Mouse (Mus musculus) CH12.LX (cell line): ENCODE data around the gene 2310030G06Rik. TPM values are rescaled to one million over a fixed set of nuclear protein-coding genes. Genes with fewer than 3 reads are reported as not detected.

ENCODE experiments used
- DNase-seq: peaks from one replicate; pipeline ENCODE4 v3.0.0-alpha.2; 2013; ENCODE audit errors: extremely low read depth
- H3K27ac ChIP-seq: 2 replicates; pipeline ENCODE4 v1.5.1; 2012; ENCODE audit warnings: low read depth, mild to moderate bottlenecking, control low read depth, moderate library complexity; ENCODE audit not compliant: insufficient read depth
- H3K27me3 ChIP-seq: replicated peaks from 2 replicates; pipeline ENCODE3; 2012; ENCODE audit warnings: inconsistent platforms
- H3K36me3 ChIP-seq, 2 experiments: replicated peaks in 1 of 2; 2 replicates each; pipeline versions ENCODE3 to v1.6.1; 2012; ENCODE audit warnings: inconsistent platforms in 1 of 2, low read length in 1 of 2, mild to moderate bottlenecking in 1 of 2, mixed read lengths in 1 of 2, moderate library complexity in 1 of 2; ENCODE audit not compliant: control insufficient read depth in 1 of 2, insufficient read depth in 1 of 2
- H3K4me1 ChIP-seq, 2 experiments: 2 replicates each; pipeline ENCODE4 v1.6.1; 2012; ENCODE audit warnings: inconsistent platforms in 1 of 2, moderate library complexity in 1 of 2; ENCODE audit not compliant: insufficient read depth in 2 of 2, control insufficient read depth in 1 of 2
- H3K4me2 ChIP-seq: 2 replicates; pipeline ENCODE4 v1.6.1; 2012; ENCODE audit warnings: low read depth, mild to moderate bottlenecking, control low read depth; ENCODE audit not compliant: poor library complexity, insufficient read depth, severe bottlenecking
- H3K4me3 ChIP-seq, 3 experiments: fragments of 150-350 bp in 1 of 3; sonication (generic) in 1 of 3; replicated peaks in 1 of 3; 2 replicates each; pipeline versions ENCODE3 to v1.5.1; 2011 to 2012; ENCODE audit warnings: low read depth in 2 of 3, low read length in 2 of 3, mild to moderate bottlenecking in 2 of 3, moderate library complexity in 2 of 3, control low read depth in 1 of 3, improper control_type of control experiment in 1 of 3, inconsistent platforms in 1 of 3, mixed read lengths in 1 of 3; ENCODE audit not compliant: poor library complexity in 1 of 3
- H3K79me2 ChIP-seq: replicated peaks from 2 replicates; pipeline ENCODE4 v1.6.1; 2012; ENCODE audit warnings: mild to moderate bottlenecking, moderate library complexity; ENCODE audit not compliant: control insufficient read depth, poor library complexity, insufficient read depth, severe bottlenecking; ENCODE audit errors: extremely low read depth
- H3K9ac ChIP-seq: 2 replicates; pipeline ENCODE4 v1.6.1; 2012; ENCODE audit warnings: low read depth, mild to moderate bottlenecking, control low read depth, moderate library complexity; ENCODE audit not compliant: insufficient read depth
- H3K9me3 ChIP-seq: replicated peaks from 2 replicates; pipeline ENCODE3; 2012; ENCODE audit warnings: low read length, inconsistent platforms, mixed read lengths
- BHLHE40 ChIP-seq: IDR thresholded peaks from 2 replicates; pipeline ENCODE4 v1.6.1; 2011; ENCODE audit warnings: mild to moderate bottlenecking, low read depth, low read length, improper control_type of control experiment
- CHD2 ChIP-seq: IDR thresholded peaks from 2 replicates; pipeline ENCODE4 v1.6.1; 2011; ENCODE audit warnings: low read length, improper control_type of control experiment
- ETS1 ChIP-seq: conservative IDR thresholded peaks from 2 replicates; pipeline ENCODE4 v1.6.1; 2012; ENCODE audit warnings: low read depth, mild to moderate bottlenecking, inconsistent platforms, low read length, improper control_type of control experiment, moderate library complexity
- JUN ChIP-seq: IDR thresholded peaks from 2 replicates; pipeline ENCODE4 v1.6.1; 2011; ENCODE audit warnings: low read depth, mild to moderate bottlenecking, low read length, improper control_type of control experiment, moderate library complexity; ENCODE audit not compliant: insufficient read depth
- JUND ChIP-seq: conservative IDR thresholded peaks from 2 replicates; pipeline ENCODE4 v1.6.1; 2011; ENCODE audit warnings: low read depth, low read length, improper control_type of control experiment
- KAT2A ChIP-seq: IDR thresholded peaks from 2 replicates; pipeline ENCODE4 v1.6.1; 2012; ENCODE audit warnings: low read length, improper control_type of control experiment, inconsistent platforms; ENCODE audit not compliant: insufficient replicate concordance
- SMC3 ChIP-seq: IDR thresholded peaks from 2 replicates; pipeline ENCODE4 v1.6.1; 2011; ENCODE audit warnings: low read depth, low read length, improper control_type of control experiment
- dilution Hi-C: fragments of 300-500 bp; cut with MboI; formaldehyde crosslinking; loops from 2 replicates; pipeline ENCODE4 v1.14.3; 2020; ENCODE audit warnings: low sequenced_read_pairs; ENCODE audit not compliant: extremely low pct_unique_long_range_greater_than_20kb, extremely low pct_ligation_motif_present
- in situ Hi-C: fragments of 300-500 bp; cut with MboI; formaldehyde crosslinking; loops from 3 replicates; pipeline ENCODE4 v1.14.3; 2019; ENCODE audit warnings: low sequenced_read_pairs, low pct_ligation_motif_present, low pct_unique_long_range_greater_than_20kb, mixed read lengths
- polyA plus RNA-seq: library from polyadenylated mRNA; unstranded; fragments of >175 nt; gene quantifications from 2 replicates; pipeline ENCODE4 v1.2.1, GENCODE M21; 2012; ENCODE audit warnings: low read depth; ENCODE audit not compliant: insufficient read length
- total RNA-seq, 2 experiments: library from RNA; depleted of rRNA; stranded (reverse); fragments of 300-350 nt in 1 of 2; fragments of >200 nt in 1 of 2; gene quantifications; 2 replicates each; pipeline ENCODE4 v1.2.3; 2012 to 2014

The 2310030G06Rik gene
- total and polyA plus RNA-seq, 3 experiments: not detected

DNA sequence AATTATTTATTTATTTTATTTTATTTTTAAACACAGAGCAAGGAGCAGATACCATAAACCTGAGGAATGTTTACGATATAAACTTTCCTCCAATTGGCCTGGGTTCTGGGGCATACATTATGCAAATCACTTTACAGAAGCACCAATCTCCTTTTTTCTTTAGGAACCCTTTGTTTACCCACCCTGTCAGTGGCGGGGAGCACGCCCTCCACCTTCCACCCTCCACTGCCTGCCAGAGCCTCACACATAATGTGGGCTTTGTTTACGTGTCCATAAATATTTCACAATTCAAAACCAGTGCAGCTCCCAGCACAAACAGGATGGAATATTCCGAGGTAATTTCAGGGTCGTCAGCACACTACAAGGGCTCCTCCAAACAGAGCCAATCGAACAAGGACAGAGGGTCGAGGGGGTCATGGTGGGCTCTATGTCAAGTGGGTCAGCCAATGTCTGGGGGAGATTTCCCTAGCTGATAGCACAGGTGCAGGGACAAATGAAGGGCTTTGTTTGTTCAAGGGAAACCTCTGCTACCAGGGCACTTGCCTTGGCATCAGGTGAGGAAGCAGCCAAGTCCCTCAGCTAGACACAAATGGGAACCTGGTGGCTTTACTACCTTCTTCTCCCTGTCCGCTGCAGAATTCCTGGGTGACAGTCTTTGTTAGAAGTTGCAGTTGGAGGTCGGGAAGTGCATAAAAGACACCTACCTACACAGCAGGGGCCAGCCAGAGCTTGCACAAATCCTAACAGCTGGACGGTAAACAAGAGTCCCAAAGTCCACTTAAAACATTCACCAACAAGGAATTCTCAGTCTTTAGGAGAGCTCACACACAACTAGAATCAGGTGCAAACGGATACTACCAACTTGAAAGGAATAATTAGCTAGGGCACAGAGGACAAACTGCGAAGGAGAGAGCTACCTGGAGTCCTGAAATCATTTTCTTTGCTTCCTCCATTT, 53.4 kb downstream of the 2310030G06Rik start:
- in situ Hi-C loops: no loop called here
- H3K27me3 ChIP-seq: peaks cover 17% of the 10 kb centered on the region
- H3K36me3 ChIP-seq: no peaks in the 10 kb centered on the region
- H3K79me2 ChIP-seq: no peaks in the 10 kb centered on the region
- H3K4me3 ChIP-seq: no peak overlapping the region
- peak overlapping the region; percentile 52; the same call in 1 of the 2 replicates for H3K4me2 ChIP-seq
- no peak for DNase-seq
- no peak for TF ChIP-seq ETS1
- TF ChIP-seq SMC3: no peak
- no peak for TF ChIP-seq JUN
- no peak for TF ChIP-seq KAT2A
- TF ChIP-seq BHLHE40: no peak
- no peak for TF ChIP-seq CHD2
- no peak for TF ChIP-seq JUND
- TF ChIP-seq, all 38 proteins: peak for 0
- dilution Hi-C loops: no loop called here
- H3K9ac ChIP-seq: no peak overlapping the region
- H3K4me1 ChIP-seq: peaks cover 3% of the 10 kb centered on the region in 2 experiments; a peak in 3 of 4 replicates
- H3K27ac ChIP-seq: no peak overlapping the region
- H3K9me3 ChIP-seq: no peaks in the 10 kb centered on the region

Other genes starting within 250 kb of the 2310030G06Rik start
- gene Pts, start 217.8 kb downstream of the 2310030G06Rik start, total RNA-seq (2012; rRNA removed): 35.3 and 37.9 TPM in 2 replicates
- 89.4 and 91.8 TPM in 2 replicates for gene Pts, start 217.8 kb downstream of the 2310030G06Rik start, total RNA-seq (2014; rRNA removed)
- gene Pts, start 217.8 kb downstream of the 2310030G06Rik start, polyA plus RNA-seq: 35.4 and 37.7 TPM in 2 replicates
- gene Il18, start 191.7 kb downstream of the 2310030G06Rik start, total RNA-seq (2012; rRNA removed): 0.59 and 0.63 TPM in 2 replicates
- gene Il18, start 191.7 kb downstream of the 2310030G06Rik start, total RNA-seq (2014; rRNA removed): 0.70 and 0.98 TPM in 2 replicates
- 0.56 TPM in 1 of 2 replicates, not detected in the other for gene Il18, start 191.7 kb downstream of the 2310030G06Rik start, polyA plus RNA-seq
- gene Bco2, start 191.4 kb downstream of the 2310030G06Rik start, total RNA-seq (2012; rRNA removed): 1.2 and 1.3 TPM in 2 replicates
- 0.68 and 0.73 TPM in 2 replicates for gene Bco2, start 191.4 kb downstream of the 2310030G06Rik start, total RNA-seq (2014; rRNA removed)
- gene Bco2, start 191.4 kb downstream of the 2310030G06Rik start, polyA plus RNA-seq: 0.53 and 0.93 TPM in 2 replicates
- not detected in 2 replicates for gene Tex12, start 185.2 kb downstream of the 2310030G06Rik start, total RNA-seq (2012; rRNA removed)
- gene Tex12, start 185.2 kb downstream of the 2310030G06Rik start, total RNA-seq (2014; rRNA removed): not detected in 2 replicates
- not detected in 2 replicates for gene Tex12, start 185.2 kb downstream of the 2310030G06Rik start, polyA plus RNA-seq
- 215 and 261 TPM in 2 replicates for gene Sdhd, start 142.7 kb downstream of the 2310030G06Rik start, total RNA-seq (2012; rRNA removed)
- 407 and 435 TPM in 2 replicates for gene Sdhd, start 142.7 kb downstream of the 2310030G06Rik start, total RNA-seq (2014; rRNA removed)
- gene Sdhd, start 142.7 kb downstream of the 2310030G06Rik start, polyA plus RNA-seq: 220 and 240 TPM in 2 replicates
- gene Timm8b, start 142.6 kb downstream of the 2310030G06Rik start, total RNA-seq (2012; rRNA removed): 160 and 183 TPM in 2 replicates
- 244 and 249 TPM in 2 replicates for gene Timm8b, start 142.6 kb downstream of the 2310030G06Rik start, total RNA-seq (2014; rRNA removed)
- 119 and 155 TPM in 2 replicates for gene Timm8b, start 142.6 kb downstream of the 2310030G06Rik start, polyA plus RNA-seq
- gene Pih1d2, start 129.2 kb downstream of the 2310030G06Rik start, total RNA-seq (2012; rRNA removed): 1.8 and 2.4 TPM in 2 replicates
- 4.8 and 5.5 TPM in 2 replicates for gene Pih1d2, start 129.2 kb downstream of the 2310030G06Rik start, total RNA-seq (2014; rRNA removed)
- gene Pih1d2, start 129.2 kb downstream of the 2310030G06Rik start, polyA plus RNA-seq: 2.8 and 3.2 TPM in 2 replicates
- 9.6 and 10.0 TPM in 2 replicates for gene Nkapd1, start 129.1 kb downstream of the 2310030G06Rik start, total RNA-seq (2012; rRNA removed)
- gene Nkapd1, start 129.1 kb downstream of the 2310030G06Rik start, total RNA-seq (2014; rRNA removed): 13.5 and 13.7 TPM in 2 replicates
- gene Nkapd1, start 129.1 kb downstream of the 2310030G06Rik start, polyA plus RNA-seq: 36.7 and 38.4 TPM in 2 replicates
- gene Dlat, start 86.8 kb downstream of the 2310030G06Rik start, total RNA-seq (2012; rRNA removed): 45.2 and 49.6 TPM in 2 replicates
- 67.5 and 81.5 TPM in 2 replicates for gene Dlat, start 86.8 kb downstream of the 2310030G06Rik start, total RNA-seq (2014; rRNA removed)
- gene Dlat, start 86.8 kb downstream of the 2310030G06Rik start, polyA plus RNA-seq: 53.4 and 55.7 TPM in 2 replicates
- 0.04 and 0.13 TPM in 2 replicates for gene Dixdc1, start 7.0 kb downstream of the 2310030G06Rik start, total RNA-seq (2012; rRNA removed)
- 0.15 and 0.23 TPM in 2 replicates for gene Dixdc1, start 7.0 kb downstream of the 2310030G06Rik start, total RNA-seq (2014; rRNA removed)
- gene Dixdc1, start 7.0 kb downstream of the 2310030G06Rik start, polyA plus RNA-seq: 0.19 and 0.21 TPM in 2 replicates
- gene Cryab, start 4.8 kb upstream of the 2310030G06Rik start, total RNA-seq (2012; rRNA removed): not detected in 2 replicates
- gene Cryab, start 4.8 kb upstream of the 2310030G06Rik start, total RNA-seq (2014; rRNA removed): not detected in 2 replicates
- not detected in 2 replicates for gene Cryab, start 4.8 kb upstream of the 2310030G06Rik start, polyA plus RNA-seq
- gene Hspb2, start 5.8 kb upstream of the 2310030G06Rik start, total RNA-seq (2012; rRNA removed): not detected in 2 replicates
- gene Hspb2, start 5.8 kb upstream of the 2310030G06Rik start, total RNA-seq (2014; rRNA removed): not detected in 2 replicates
- not detected in 2 replicates for gene Hspb2, start 5.8 kb upstream of the 2310030G06Rik start, polyA plus RNA-seq
- gene Fdxacb1, start 21.7 kb upstream of the 2310030G06Rik start, total RNA-seq (2012; rRNA removed): 5.5 and 5.6 TPM in 2 replicates
- 9.5 and 10.6 TPM in 2 replicates for gene Fdxacb1, start 21.7 kb upstream of the 2310030G06Rik start, total RNA-seq (2014; rRNA removed)
- gene Fdxacb1, start 21.7 kb upstream of the 2310030G06Rik start, polyA plus RNA-seq: 7.5 and 8.5 TPM in 2 replicates
- gene Alg9, start 28.5 kb upstream of the 2310030G06Rik start, total RNA-seq (2012; rRNA removed): 24.4 and 25.7 TPM in 2 replicates
- gene Alg9, start 28.5 kb upstream of the 2310030G06Rik start, total RNA-seq (2014; rRNA removed): 31.4 and 40.1 TPM in 2 replicates
- 31.1 and 39.6 TPM in 2 replicates for gene Alg9, start 28.5 kb upstream of the 2310030G06Rik start, polyA plus RNA-seq
- 6.3 and 7.7 TPM in 2 replicates for gene 1110032A03Rik, start 29.0 kb upstream of the 2310030G06Rik start, total RNA-seq (2012; rRNA removed)
- gene 1110032A03Rik, start 29.0 kb upstream of the 2310030G06Rik start, total RNA-seq (2014; rRNA removed): 11.3 and 11.7 TPM in 2 replicates
- 9.0 and 9.4 TPM in 2 replicates for gene 1110032A03Rik, start 29.0 kb upstream of the 2310030G06Rik start, polyA plus RNA-seq
- 42.1 and 54.9 TPM in 2 replicates for gene Ppp2r1b, start 98.8 kb upstream of the 2310030G06Rik start, total RNA-seq (2012; rRNA removed)
- gene Ppp2r1b, start 98.8 kb upstream of the 2310030G06Rik start, total RNA-seq (2014; rRNA removed): 39.3 and 39.6 TPM in 2 replicates
- gene Ppp2r1b, start 98.8 kb upstream of the 2310030G06Rik start, polyA plus RNA-seq: 63.6 and 66.6 TPM in 2 replicates